Mouse (Mus musculus) effector memory CD4-positive, alpha-beta T cell, adult 5 months (primary cell): Measurements from ENCODE around the gene Rsph4a. TPM values are rescaled to one million over a fixed set of nuclear protein-coding genes. Genes with fewer than 3 reads are reported as not detected.

Experiments
- polyA plus RNA-seq: library from polyadenylated mRNA; unstranded; fragments of 100-300 nt; shearing (Covaris generic); gene quantifications from one replicate; pipeline ENCODE4 v1.2.1, GENCODE M21; 2017

The Rsph4a gene
- 0.20 TPM for polyA plus RNA-seq

GRCm38 (mm10) chr10:33904530-33905481 lies at the start of gene Rsph4a:
TSS of gene Rsph4a (plus strand) at chr10:33905111.

GRCm38 (mm10) chr10:33857421-33857820 lies 47.5 kb upstream of the Rsph4a start, which contains the start of gene Sult3a1:
TSS of gene Sult3a1 (plus strand) at chr10:33857721.

GRCm38 (mm10) chr10:33950803-33951583 lies 46.1 kb downstream of the Rsph4a start, which contains the start of gene Zup1:
TSS of gene Zup1 (minus strand) at chr10:33951269.

Other genes starting within 250 kb of the Rsph4a start
- gene Sult3a2, start 118.4 kb upstream of the Rsph4a start, polyA plus RNA-seq = not detected
- gene Sult3a1, start 47.4 kb upstream of the Rsph4a start, polyA plus RNA-seq = not detected
- gene Zup1, start 46.2 kb downstream of the Rsph4a start, polyA plus RNA-seq = 46.9 TPM
- 85.3 TPM for gene Rwdd1, start 114.5 kb downstream of the Rsph4a start, polyA plus RNA-seq
- not detected for gene Trappc3l, start 132.5 kb downstream of the Rsph4a start, polyA plus RNA-seq
- gene Calhm4, start 139.2 kb downstream of the Rsph4a start, polyA plus RNA-seq = not detected
- not detected for gene Calhm5, start 191.4 kb downstream of the Rsph4a start, polyA plus RNA-seq
- gene Calhm6, start 222.9 kb downstream of the Rsph4a start, polyA plus RNA-seq = 9.5 TPM